ENCODE assay signal across 21 mouse cellular contexts in the genomic region with DNA sequence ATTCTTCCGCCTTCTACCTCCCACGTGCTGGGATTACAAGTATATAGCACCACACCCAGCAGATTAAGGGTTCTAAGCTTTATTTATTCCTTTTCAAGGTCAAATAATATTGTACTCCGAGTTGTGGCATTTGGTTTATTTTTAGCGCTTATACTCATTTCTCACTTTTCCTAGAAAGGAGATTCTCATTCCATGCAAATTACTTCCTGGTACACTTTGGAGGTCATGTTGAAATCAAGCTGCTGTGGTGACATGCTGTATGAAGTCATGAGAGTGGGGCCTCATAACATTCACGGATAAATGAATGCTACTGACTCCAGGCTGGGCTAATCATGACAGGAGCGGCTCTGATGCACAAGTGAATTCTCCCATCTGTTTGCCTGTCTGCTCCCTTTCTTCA. TPM values are rescaled to one million over a fixed set of nuclear protein-coding genes. Genes with fewer than 3 reads are reported as not detected.
DNase-seq lines count a peak whose midpoint lies in the region; ATAC-seq and TF ChIP-seq lines count a peak whose summit lies in the region.
"Had no signal": no experiment of that assay in that cellular context is flagged by ENCODE, and none has a peak within 500 bp of the region (broad histone marks: within the 10 kb centered on the region; RNA-seq: fewer than 3 reads in every experiment).

No protein-coding gene starts in this region.

- H3K36me3 ChIP-seq in heart, postnatal 0 days (replicated peaks; ENCODE audit: control insufficient read depth, insufficient read depth, low read length): peaks cover 33% of the 10 kb centered on the region
- H3K36me3 ChIP-seq in heart, embryonic 11.5 days (ENCODE audit: control insufficient read depth, insufficient read depth, low read length): no peaks in the 10 kb centered on the region; the same call in 1 of the 2 replicates
- H3K36me3 ChIP-seq in midbrain, embryonic 11.5 days (ENCODE audit: control insufficient read depth, insufficient read depth, low read length): peaks cover 2% of the 10 kb centered on the region; the same call in 1 of the 2 replicates
- peaks cover 74% of the 10 kb centered on the region for H3K36me3 ChIP-seq in midbrain, embryonic 10.5 days

- TF ChIP-seq CTCF in heart, postnatal 0 days (IDR thresholded peaks at IDR 0.05; ENCODE audit: low read depth): no peak
- no peak for TF ChIP-seq CTCF in gastrocnemius, adult 2 months (IDR thresholded peaks at IDR 0.05)

- H3K27me3 ChIP-seq in heart, postnatal 0 days (ENCODE audit: control insufficient read depth, insufficient read depth, low read length): no peaks in the 10 kb centered on the region
- H3K27me3 ChIP-seq in heart, embryonic 11.5 days (ENCODE audit: control insufficient read depth, insufficient read depth, low read length): no peaks in the 10 kb centered on the region
- H3K27me3 ChIP-seq in midbrain, embryonic 11.5 days (ENCODE audit: control insufficient read depth, insufficient read depth, low read length): no peaks in the 10 kb centered on the region
- H3K27me3 ChIP-seq in midbrain, embryonic 10.5 days (ENCODE audit: low read depth, poor library complexity, severe bottlenecking): no peaks in the 10 kb centered on the region
- H3K27me3 ChIP-seq: hindbrain, embryonic 13.5 days had no signal

- H3K4me2 ChIP-seq in heart, postnatal 0 days (ENCODE audit: low read depth, low read length): no peak overlapping the region
- H3K4me2 ChIP-seq in heart, embryonic 11.5 days: no peak overlapping the region
- H3K4me2 ChIP-seq in midbrain, embryonic 11.5 days: no peak overlapping the region
- H3K4me2 ChIP-seq: hindbrain, embryonic 13.5 days; liver, embryonic 11.5 days; lung, embryonic 14.5 days had no signal

- no peak for ATAC-seq in heart, postnatal 0 days (ENCODE audit: insufficient read depth, low read depth)
- no peak for ATAC-seq in heart, embryonic 11.5 days (replicated peaks; ENCODE audit: insufficient number of reproducible peaks, low FRiP score, low TSS enrichment)
- ATAC-seq in midbrain, embryonic 11.5 days (ENCODE audit: low FRiP score): no peak

- no peaks in the 10 kb centered on the region for H3K9me3 ChIP-seq in heart, postnatal 0 days (replicated peaks; ENCODE audit: control insufficient read depth, low read length)
- no peaks in the 10 kb centered on the region for H3K9me3 ChIP-seq in heart, embryonic 11.5 days (replicated peaks; ENCODE audit: control insufficient read depth, low read length)
- H3K9me3 ChIP-seq in midbrain, embryonic 11.5 days (ENCODE audit: control insufficient read depth, low read length): no peaks in the 10 kb centered on the region
- no peaks in the 10 kb centered on the region for H3K9me3 ChIP-seq in midbrain, embryonic 10.5 days (replicated peaks)
- H3K9me3 ChIP-seq: forebrain, embryonic 10.5 days; hindbrain, embryonic 13.5 days had no signal

- WGBS in heart, postnatal 0 days: 47% methylated on average over 6 of the region's 6 CpGs
- WGBS in heart, embryonic 11.5 days (ENCODE audit: insufficient replicate concordance): 76% methylated on average over 6 of the region's 6 CpGs
- 83% methylated on average over 6 of the region's 6 CpGs for WGBS in midbrain, embryonic 11.5 days
- 89% methylated on average over 6 of the region's 6 CpGs for WGBS in midbrain, embryonic 10.5 days

- no peak overlapping the region for H3K4me3 ChIP-seq in heart, postnatal 0 days (ENCODE audit: low read depth, low read length)
- no peak overlapping the region for H3K4me3 ChIP-seq in heart, embryonic 11.5 days (ENCODE audit: low read depth, low read length)
- H3K4me3 ChIP-seq in midbrain, embryonic 11.5 days (ENCODE audit: low read depth, low read length): no peak overlapping the region
- no peak overlapping the region for H3K4me3 ChIP-seq in midbrain, embryonic 10.5 days
- no peak overlapping the region for H3K4me3 ChIP-seq in gastrocnemius, adult 2 months
- H3K4me3 ChIP-seq: forebrain, embryonic 10.5 days; hindbrain, embryonic 13.5 days; myocyte had no signal

- TF ChIP-seq EP300 in heart, postnatal 0 days (IDR thresholded peaks at IDR 0.05; ENCODE audit: low read depth): no peak

- peak; percentile 21 for DNase-seq in adrenal gland, adult 2 months
- no peak for DNase-seq in adrenal gland, postnatal 25 days
- peak; percentile 34 for DNase-seq in heart, postnatal 0 days (ENCODE audit: low spot score)
- peak; percentile 21 for DNase-seq in midbrain, embryonic 11.5 days (ENCODE audit: low spot score, missing footprints)
- DNase-seq in midbrain, embryonic 10.5 days (ENCODE audit: low spot score): no peak
- no peak for DNase-seq in gastrocnemius, adult 2 months
- DNase-seq in cerebellum, adult 8-10 months: no peak
- DNase-seq: cerebellum, adult 11-12 months; cerebellum, postnatal 25 days; embryo, embryonic 11 days; heart, adult 18-20 months; heart, postnatal 10 days; kidney, postnatal 14 days; lung, embryonic 14.5 days; midbrain, embryonic 14.5 days; thymus, postnatal 25 days had no signal

- intact Hi-C loops in gastrocnemius, adult 2 months (cut with DNase I): no loop called here

- H3K9ac ChIP-seq in heart, postnatal 0 days (replicated peaks; ENCODE audit: low read depth, low read length): no peak overlapping the region
- no peak overlapping the region for H3K9ac ChIP-seq in heart, embryonic 11.5 days (ENCODE audit: low read depth, low read length)
- no peak overlapping the region for H3K9ac ChIP-seq in midbrain, embryonic 11.5 days (ENCODE audit: low read length)
- H3K9ac ChIP-seq: hindbrain, embryonic 13.5 days; lung, embryonic 14.5 days had no signal

- H3K27ac ChIP-seq in heart, postnatal 0 days (ENCODE audit: low read depth): no peak overlapping the region
- no peak overlapping the region for H3K27ac ChIP-seq in heart, embryonic 11.5 days (ENCODE audit: low read depth, low read length)
- H3K27ac ChIP-seq in midbrain, embryonic 11.5 days (ENCODE audit: low read depth, low read length): no peak overlapping the region
- H3K27ac ChIP-seq in midbrain, embryonic 10.5 days (replicated peaks): no peak overlapping the region
- H3K27ac ChIP-seq in gastrocnemius, adult 2 months: no peak overlapping the region
- H3K27ac ChIP-seq: forebrain, embryonic 10.5 days; hindbrain, embryonic 13.5 days had no signal

- H3K4me1 ChIP-seq in heart, postnatal 0 days (ENCODE audit: control insufficient read depth, insufficient read depth): 0 out of 2 replicates have a peak, but pooled peaks cover 8% of the 10 kb centered on the region
- H3K4me1 ChIP-seq in heart, embryonic 11.5 days (ENCODE audit: control insufficient read depth, insufficient read depth, low read length): peaks cover 7% of the 10 kb centered on the region; the same call in 1 of the 2 replicates
- H3K4me1 ChIP-seq in midbrain, embryonic 11.5 days (ENCODE audit: control insufficient read depth, insufficient read depth, low read length): no peaks in the 10 kb centered on the region
- no peaks in the 10 kb centered on the region for H3K4me1 ChIP-seq in midbrain, embryonic 10.5 days
- H3K4me1 ChIP-seq: hindbrain, embryonic 13.5 days had no signal

RNA-seq across cellular contexts. Expression of gene Zfp36l2, which starts 38.9 kb away (rescaled TPM):
- total RNA-seq in adrenal gland, adult 2 months (2021): 10 to 100 TPM; 53.6 to 87.6 TPM
- 159 and 170 TPM in 2 replicates for polyA plus RNA-seq in adrenal gland, adult 2 months (2012; rRNA removed)
- total RNA-seq in adrenal gland, postnatal 25 days (2021): 52.0 and 56.5 TPM in 2 replicates
- total RNA-seq in heart, postnatal 0 days (2014; rRNA removed; ENCODE audit: low replicate concordance): 14.0 and 15.0 TPM in 2 replicates
- 4.5 and 4.7 TPM in 2 replicates for polyA plus RNA-seq in heart, postnatal 0 days (2015; fragmentation: Nextera tagmentation; extraction: Ambion mirVana)
- 8.0 and 9.6 TPM in 2 replicates for polyA plus RNA-seq in heart, embryonic 11.5 days (2014; fragmentation: Nextera tagmentation; extraction: Ambion mirVana)
- polyA plus RNA-seq in midbrain, embryonic 11.5 days (2014; fragmentation: Nextera tagmentation; extraction: Ambion mirVana): 14.4 and 14.6 TPM in 2 replicates
- polyA plus RNA-seq in midbrain, embryonic 10.5 days (2016; fragmentation: Nextera tagmentation; extraction: Ambion mirVana): 7.8 and 8.1 TPM in 2 replicates
- total RNA-seq in gastrocnemius, adult 2 months (2021): 10 to 100 TPM in 1 of 2 experiments, 1 to 10 TPM in 1; 9.7 to 10.1 TPM

Comparison
In these comparisons a context has a peak if more than half of its experiments do, and no peak if none do; other contexts are left out.
1. DNase-seq: peak in adrenal gland, adult 2 months (single experiment), heart, postnatal 0 days (single experiment) and midbrain, embryonic 11.5 days (single experiment); none in adrenal gland, postnatal 25 days (single experiment), midbrain, embryonic 10.5 days (single experiment), gastrocnemius, adult 2 months (single experiment) and cerebellum, adult 8-10 months (single experiment).
2. RNA of gene Zfp36l2, which starts 38.9 kb away (polyA plus RNA-seq): 159 to 170 TPM in adrenal gland, adult 2 months; 14.4 to 14.6 TPM in midbrain, embryonic 11.5 days, 8.0 to 9.6 TPM in heart, embryonic 11.5 days, 7.8 to 8.1 TPM in midbrain, embryonic 10.5 days and 4.5 to 4.7 TPM in heart, postnatal 0 days; every median in the first group is over 10 times any median in the second.